Mouse (Mus musculus): Measurements from ENCODE around the gene Kctd20.
"Not testable (repeated sequence)": the region's sequence is repeated elsewhere in the genome, so short reads cannot be mapped to it uniquely, and the experiment has no call there.

Kctd20 gene

DNA sequence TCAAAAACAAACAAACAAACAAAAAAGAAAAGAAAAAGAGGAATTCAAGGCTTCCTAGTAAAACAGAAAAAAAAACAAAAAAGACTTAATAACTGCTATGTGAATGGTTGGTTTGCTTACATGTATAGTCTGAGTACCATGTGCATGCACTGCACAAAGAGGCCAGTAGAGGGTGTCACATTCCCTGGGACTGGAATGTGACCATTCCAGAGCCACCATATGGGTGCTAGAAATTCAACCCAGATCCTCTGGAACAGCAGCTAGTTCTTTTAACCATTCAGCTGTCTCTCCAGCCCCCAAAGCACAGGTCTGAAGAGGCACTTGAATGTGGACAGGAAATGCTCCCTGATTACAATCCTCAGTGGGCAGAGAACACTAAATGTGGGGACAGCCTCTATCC lies 35.1 kb downstream of the Kctd20 start:
- DNase-seq (ENCODE audit: low spot score in 2 of 2): no peak

DNA sequence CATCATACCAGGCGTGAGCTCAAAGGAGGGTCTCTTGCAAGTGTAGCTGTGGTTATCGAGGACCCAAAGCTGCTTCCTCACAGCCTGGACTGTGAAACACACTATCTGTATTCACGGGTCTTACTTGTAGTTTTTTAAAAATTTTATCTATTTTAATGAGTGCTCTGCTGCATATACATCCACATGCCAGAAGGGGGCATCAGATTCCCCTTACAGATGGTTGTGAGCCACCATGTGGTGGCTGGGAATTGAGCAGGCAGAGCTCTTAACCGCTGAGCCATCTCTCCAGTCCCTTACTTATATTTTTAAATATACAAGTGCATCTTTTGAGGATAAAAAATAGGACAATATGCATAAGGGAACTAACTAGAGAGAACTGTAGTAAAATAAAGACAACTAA lies 36.0 kb downstream of the Kctd20 start:
- DNase-seq (ENCODE audit: low spot score in 2 of 2): peak in 1 of 2 experiments; percentile 17

- no peak for DNase-seq (ENCODE audit: low spot score in 2 of 2)
These were observed 36.5 kb downstream of the Kctd20 start for GRCm38 (mm10) chr17:28988291-28988690.

DNA sequence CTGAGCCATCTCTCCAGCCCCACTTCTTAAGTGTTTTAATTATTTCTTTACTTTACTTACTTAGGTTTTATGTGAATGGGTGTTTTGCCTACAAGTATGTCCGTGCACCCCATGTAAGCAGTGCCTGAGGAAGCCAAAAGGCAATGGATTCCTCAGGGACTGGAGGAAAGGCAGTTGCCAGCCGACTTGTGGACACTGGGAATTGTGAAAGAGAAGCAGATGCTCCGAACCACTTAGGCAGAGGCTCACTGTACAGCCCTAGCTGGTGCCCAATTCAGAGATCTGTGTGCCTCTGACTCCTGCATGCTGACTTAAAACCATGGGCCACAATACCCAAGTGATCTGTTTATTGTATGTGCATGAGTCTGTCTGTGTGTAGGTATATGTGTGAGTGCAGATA lies 37.2 kb downstream of the Kctd20 start:
- peak in 1 of 2 experiments; percentile 17 for DNase-seq (ENCODE audit: low spot score in 2 of 2)

DNA sequence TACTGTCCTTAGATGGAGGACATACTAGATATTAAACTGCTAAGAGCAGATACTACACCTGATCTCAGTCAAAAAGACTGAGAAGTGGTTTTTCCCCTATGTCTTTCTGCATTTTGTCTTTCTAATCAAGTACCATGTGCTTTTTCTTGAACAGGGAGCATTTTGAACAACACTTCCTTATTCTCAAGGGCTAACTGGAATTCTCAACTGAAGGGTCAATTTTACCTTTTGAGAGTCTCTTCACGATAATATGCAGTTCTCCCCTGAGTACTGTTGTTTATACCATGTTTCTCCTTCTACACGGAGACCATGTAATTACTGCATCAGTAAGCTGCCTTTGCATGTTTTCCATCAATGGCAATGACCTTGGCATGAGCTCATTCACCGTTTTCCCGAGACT lies 38.3 kb downstream of the Kctd20 start:
- no peak for DNase-seq (ENCODE audit: low spot score in 2 of 2)

GRCm38 (mm10) chr17:28991286-28991685 lies 39.5 kb downstream of the Kctd20 start:
- no peak for DNase-seq (ENCODE audit: low spot score in 2 of 2)

GRCm38 (mm10) chr17:28992105-28992504 lies 40.4 kb downstream of the Kctd20 start:
- no peak for DNase-seq (ENCODE audit: low spot score in 2 of 2)

DNA sequence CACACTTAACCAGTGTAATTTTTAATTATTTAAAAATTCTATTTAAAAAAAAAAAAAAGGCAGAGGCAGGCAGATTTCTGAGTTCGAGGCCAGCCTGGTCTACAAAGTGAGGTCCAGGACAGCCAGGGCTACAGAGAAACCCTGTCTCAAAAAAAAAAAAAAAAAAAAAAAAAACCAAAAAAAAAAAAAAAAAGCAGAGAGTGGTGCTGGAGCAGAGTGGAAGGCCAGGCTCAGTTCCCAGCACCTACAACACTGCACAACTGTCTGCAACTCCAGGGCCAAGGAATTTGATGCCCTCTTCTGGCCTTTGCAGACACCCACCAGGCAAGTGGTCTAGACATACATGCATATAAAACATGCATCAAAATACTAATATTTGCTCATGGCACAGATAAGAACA lies 41.3 kb downstream of the Kctd20 start:
- DNase-seq (ENCODE audit: low spot score in 2 of 2): not testable (repeated sequence)

- DNase-seq (ENCODE audit: low spot score in 2 of 2): no peak
These were observed 42.9 kb downstream of the Kctd20 start for GRCm38 (mm10) chr17:28994615-28995014.

- no peak for DNase-seq (ENCODE audit: low spot score in 2 of 2)
These were observed 48.7 kb downstream of the Kctd20 start for GRCm38 (mm10) chr17:29000465-29000864.

DNA sequence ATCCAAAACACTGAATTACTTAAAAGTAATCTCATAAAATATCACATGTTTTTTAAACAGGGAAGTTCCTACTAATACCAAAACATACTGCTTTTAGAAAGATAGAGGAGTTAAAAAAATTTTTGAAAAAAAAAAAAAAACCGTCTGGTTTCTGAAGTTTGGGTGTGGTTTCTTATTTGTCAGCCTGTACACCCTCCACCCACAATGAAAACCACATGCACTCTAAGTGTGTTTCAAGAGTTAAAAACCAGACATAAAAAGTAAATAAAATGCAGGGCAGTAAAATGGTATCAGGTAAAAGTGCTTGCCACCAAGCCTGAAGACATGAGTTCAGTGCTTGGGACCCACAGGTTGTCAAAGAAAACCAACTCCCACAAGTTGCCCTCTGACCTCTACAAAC lies 52.0 kb downstream of the Kctd20 start:
- DNase-seq (ENCODE audit: low spot score in 2 of 2): no peak

GRCm38 (mm10) chr17:29005002-29005401 lies 53.3 kb downstream of the Kctd20 start:
- no peak for DNase-seq (ENCODE audit: low spot score in 2 of 2)

GRCm38 (mm10) chr17:29006812-29007211 lies 55.1 kb downstream of the Kctd20 start:
- no peak for DNase-seq (ENCODE audit: low spot score in 2 of 2)

DNA sequence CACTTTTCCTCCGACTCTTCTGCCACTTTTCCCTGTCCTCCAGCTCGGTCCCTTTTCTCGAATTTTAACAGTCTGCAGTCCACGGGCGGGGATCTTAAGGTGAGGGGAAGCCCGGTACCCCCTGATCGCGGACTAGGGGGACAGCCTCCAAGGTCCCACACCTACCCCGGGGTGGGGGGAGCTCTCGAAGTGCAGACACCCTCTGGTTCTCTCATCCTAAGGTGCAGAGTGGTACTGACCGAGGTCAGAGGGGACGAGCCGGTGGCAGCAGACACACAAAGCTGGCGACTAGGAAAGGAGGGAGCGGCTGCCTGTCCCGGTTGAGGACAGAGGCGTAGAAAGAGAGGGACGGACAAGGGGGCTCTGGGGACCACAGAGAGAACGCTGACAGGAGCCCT lies 55.5 kb downstream of the Kctd20 start:
- no peak for DNase-seq (ENCODE audit: low spot score in 2 of 2)

GRCm38 (mm10) chr17:29007641-29008325 lies 56.0 kb downstream of the Kctd20 start, which contains the start of gene Stk38:
Stk38 (minus strand) TSS chr17:29007995.
- DNase-seq (ENCODE audit: low spot score in 2 of 2): peak; percentile 90 to 91

GRCm38 (mm10) chr17:29008326-29008650 lies 56.5 kb downstream of the Kctd20 start:
- no peak for DNase-seq (ENCODE audit: low spot score in 2 of 2)

- DNase-seq (ENCODE audit: low spot score in 2 of 2): no peak
These were observed 57.4 kb downstream of the Kctd20 start for GRCm38 (mm10) chr17:29009181-29009580.

- no peak for DNase-seq (ENCODE audit: low spot score in 2 of 2)
These were observed 62.5 kb downstream of the Kctd20 start for GRCm38 (mm10) chr17:29014235-29014634.

- no peak for DNase-seq (ENCODE audit: low spot score in 2 of 2)
These were observed 63.9 kb downstream of the Kctd20 start for GRCm38 (mm10) chr17:29015638-29016037.

DNA sequence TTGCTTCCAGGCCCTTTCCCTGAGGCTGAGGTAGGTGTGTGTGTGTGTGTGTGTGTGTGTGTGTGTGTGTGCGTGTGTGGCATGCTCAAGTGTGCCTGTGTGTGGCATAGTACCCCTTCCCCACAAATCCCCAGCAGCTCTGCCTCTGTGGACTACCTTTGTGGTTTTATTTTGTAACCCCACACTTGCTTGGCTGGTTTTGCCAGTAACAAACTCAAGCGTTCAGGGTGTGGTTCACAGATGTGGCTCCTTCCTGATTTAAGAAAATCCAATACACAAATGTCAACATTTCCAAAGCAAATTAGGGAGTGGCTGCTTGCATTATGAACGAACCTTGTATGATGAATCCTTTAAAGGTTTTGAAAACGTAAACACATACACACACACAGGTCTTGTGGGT lies 65.0 kb downstream of the Kctd20 start:
- DNase-seq (ENCODE audit: low spot score in 2 of 2): no peak

DNA sequence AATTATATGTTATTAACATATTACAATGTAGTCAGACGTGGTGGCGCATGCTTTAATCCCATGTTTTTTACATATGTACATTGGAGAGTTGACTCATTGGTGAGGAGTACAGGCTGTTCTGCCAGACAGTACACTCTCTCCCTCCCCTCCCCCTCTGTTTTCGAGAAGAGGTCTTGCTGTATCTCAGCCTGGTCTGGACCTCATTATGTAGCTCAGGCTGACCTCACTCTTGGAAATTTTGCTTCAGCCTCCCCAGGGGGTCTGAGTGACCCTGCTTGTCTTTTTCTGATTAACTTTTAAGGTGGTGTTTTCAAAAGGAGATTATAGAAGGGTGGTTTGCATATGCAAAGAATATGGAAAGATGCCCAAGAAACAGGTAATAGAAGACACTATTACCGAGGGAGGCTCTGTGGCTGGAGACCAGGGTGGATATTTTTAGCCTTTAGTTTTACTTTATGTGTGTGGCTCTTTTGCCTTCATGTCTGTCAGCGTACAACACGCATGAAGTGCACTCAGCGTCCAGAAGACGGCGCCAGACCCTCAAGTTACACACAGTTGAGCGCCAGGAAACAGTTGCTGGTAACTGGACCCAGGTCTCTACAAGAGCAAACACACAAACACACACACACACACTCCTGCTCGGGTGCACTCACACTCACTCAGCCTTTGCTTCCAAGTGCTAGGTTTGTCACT lies 66.7 kb downstream of the Kctd20 start:
- peak in 1 of 2 experiments; percentile 37 for DNase-seq (ENCODE audit: low spot score in 2 of 2)

Measured in urinary bladder, postnatal 36 days (tissue).